Mouse (Mus musculus) C2C12 (cell line): ENCODE measurements around the gene Tiam1.

Experiments
- CTCF ChIP-seq: IDR thresholded peaks from one replicate; pipeline ENCODE4 v1.5.1; 2011; ENCODE audit not compliant: control insufficient read depth, insufficient read depth, insufficient read length
- FOSL1 ChIP-seq: IDR thresholded peaks from one replicate; pipeline ENCODE4 v1.8.0; 2011; ENCODE audit warnings: mild to moderate bottlenecking, low read length; ENCODE audit not compliant: poor library complexity, insufficient read depth, severe bottlenecking

DNA sequence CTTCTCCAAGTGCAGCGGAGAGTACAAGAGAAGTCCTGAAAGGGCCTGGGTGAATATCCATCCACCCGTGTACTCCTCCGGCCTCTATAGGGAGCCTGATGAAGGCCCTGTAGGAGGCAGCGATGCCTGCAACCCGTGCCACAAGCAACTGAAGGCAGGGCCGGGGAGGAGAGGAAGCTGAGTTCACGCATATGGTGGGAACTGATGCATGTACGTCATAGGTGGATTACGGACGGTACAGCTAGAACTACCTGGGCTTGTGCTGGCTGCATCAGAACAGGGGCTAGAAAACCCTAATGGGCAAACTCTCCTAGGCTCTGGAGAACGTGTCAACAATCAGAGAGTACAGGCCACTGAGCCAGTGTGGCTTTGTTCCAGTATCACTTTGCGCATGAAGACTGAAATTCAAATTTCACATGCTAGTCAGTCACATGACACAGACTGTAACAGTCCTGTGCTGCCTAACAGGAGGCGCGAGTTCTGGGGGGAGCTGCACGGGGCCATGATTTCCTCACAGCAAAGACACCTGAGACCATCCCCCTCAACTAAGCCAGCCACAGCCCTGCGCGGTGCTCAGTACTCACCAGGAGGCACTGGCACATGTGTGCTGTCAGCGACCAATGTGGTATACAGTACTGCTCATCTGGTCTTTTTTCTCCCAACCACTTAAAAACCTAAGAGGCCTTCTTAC, 156.8 kb downstream of the Tiam1 start:
- no peak for TF ChIP-seq CTCF
- TF ChIP-seq FOSL1: no peak
